Mouse (Mus musculus): ENCODE results near the gene Trub1. TPM values are rescaled to one million over a fixed set of nuclear protein-coding genes. Genes with fewer than 3 reads are reported as not detected.
A peak's percentile ranks its signal among the peaks of the same experiment; 100 is the strongest.

The Trub1 gene
- total RNA-seq, 2 experiments from 2014 or later = 21.3 to 22.0 TPM

GRCm38 (mm10) chr19:57439296-57439695 lies 13.4 kb upstream of the Trub1 start:
- no peak for DNase-seq (ENCODE audit: low spot score in 2 of 2)

- no peak for DNase-seq (ENCODE audit: low spot score in 2 of 2)
These were observed 11.2 kb upstream of the Trub1 start for GRCm38 (mm10) chr19:57441501-57441900.

GRCm38 (mm10) chr19:57442936-57443657 lies 9.6 kb upstream of the Trub1 start:
- DNase-seq (ENCODE audit: low spot score in 2 of 2) = no peak

- peak; percentile 32 to 78 for DNase-seq (ENCODE audit: low spot score in 2 of 2)
These were observed 7.7 kb upstream of the Trub1 start for GRCm38 (mm10) chr19:57445049-57445448.

GRCm38 (mm10) chr19:57450849-57451248 lies 1.9 kb upstream of the Trub1 start:
- DNase-seq (ENCODE audit: low spot score in 2 of 2) = no peak

GRCm38 (mm10) chr19:57451762-57452161 lies 950 bp upstream of the Trub1 start:
- DNase-seq (ENCODE audit: low spot score in 2 of 2) = no peak

- DNase-seq (ENCODE audit: low spot score in 2 of 2) = no peak
These were observed 497 bp downstream of the Trub1 start for GRCm38 (mm10) chr19:57453218-57453600.

- no peak for DNase-seq (ENCODE audit: low spot score in 2 of 2)
These were observed 2.7 kb downstream of the Trub1 start for GRCm38 (mm10) chr19:57455286-57455960.

GRCm38 (mm10) chr19:57457075-57457474 lies 4.4 kb downstream of the Trub1 start:
- peak in 1 of 2 experiments; percentile 51 for DNase-seq (ENCODE audit: low spot score in 2 of 2)

- no peak for DNase-seq (ENCODE audit: low spot score in 2 of 2)
These were observed 11.0 kb downstream of the Trub1 start for GRCm38 (mm10) chr19:57463741-57464140.

GRCm38 (mm10) chr19:57465742-57466141 lies 13.0 kb downstream of the Trub1 start:
- no peak for DNase-seq (ENCODE audit: low spot score in 2 of 2)

GRCm38 (mm10) chr19:57471033-57471432 lies 18.3 kb downstream of the Trub1 start:
- DNase-seq (ENCODE audit: low spot score in 2 of 2) = peak in 1 of 2 experiments; percentile 45

- no peak for DNase-seq (ENCODE audit: low spot score in 2 of 2)
These were observed 19.5 kb downstream of the Trub1 start for GRCm38 (mm10) chr19:57472169-57472568.

GRCm38 (mm10) chr19:57473301-57473700 lies 20.6 kb downstream of the Trub1 start:
- DNase-seq (ENCODE audit: low spot score in 2 of 2) = no peak

- DNase-seq (ENCODE audit: low spot score in 2 of 2) = no peak
These were observed 22.6 kb downstream of the Trub1 start for GRCm38 (mm10) chr19:57475298-57475697.

GRCm38 (mm10) chr19:57477310-57477709 lies 24.6 kb downstream of the Trub1 start:
- no peak for DNase-seq (ENCODE audit: low spot score in 2 of 2)

GRCm38 (mm10) chr19:57478056-57478455 lies 25.3 kb downstream of the Trub1 start:
- no peak for DNase-seq (ENCODE audit: low spot score in 2 of 2)

- no peak for DNase-seq (ENCODE audit: low spot score in 2 of 2)
These were observed 27.4 kb downstream of the Trub1 start for GRCm38 (mm10) chr19:57479886-57480655.

- DNase-seq (ENCODE audit: low spot score in 2 of 2) = no peak
These were observed 29.1 kb downstream of the Trub1 start for GRCm38 (mm10) chr19:57481743-57482259.

GRCm38 (mm10) chr19:57482815-57483214 lies 30.1 kb downstream of the Trub1 start:
- no peak for DNase-seq (ENCODE audit: low spot score in 2 of 2)

- no peak for DNase-seq (ENCODE audit: low spot score in 2 of 2)
These were observed 34.4 kb downstream of the Trub1 start for GRCm38 (mm10) chr19:57487051-57487658.

Data from layer of hippocampus, adult 18-20 months (tissue).